Mouse (Mus musculus): ENCODE data around the gene Ackr3.

DNA sequence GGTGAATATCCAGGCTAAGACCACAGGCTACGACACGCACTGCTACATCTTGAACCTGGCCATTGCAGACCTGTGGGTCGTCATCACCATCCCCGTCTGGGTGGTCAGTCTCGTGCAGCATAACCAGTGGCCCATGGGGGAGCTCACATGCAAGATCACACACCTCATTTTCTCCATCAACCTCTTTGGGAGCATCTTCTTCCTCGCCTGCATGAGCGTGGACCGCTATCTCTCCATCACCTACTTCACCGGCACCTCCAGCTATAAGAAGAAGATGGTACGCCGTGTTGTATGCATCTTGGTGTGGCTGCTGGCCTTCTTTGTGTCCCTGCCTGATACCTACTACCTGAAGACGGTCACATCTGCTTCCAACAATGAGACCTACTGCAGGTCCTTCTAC lies 10.2 kb downstream of the Ackr3 start:
- TF ChIP-seq CTCF (IDR thresholded peaks at IDR 0.05; ENCODE audit: extremely low read depth, insufficient read depth, insufficient read length, insufficient replicate concordance) = no peak
- no peak for TF ChIP-seq POLR2A (IDR thresholded peaks at IDR 0.05; ENCODE audit: low read depth, low read length)
